Mouse (Mus musculus): ENCODE measurements around the gene Ubtd2. TPM values are rescaled to one million over a fixed set of nuclear protein-coding genes. Genes with fewer than 3 reads are reported as not detected.
A peak's percentile ranks its signal among the peaks of the same experiment; 100 is the strongest.

Gene Ubtd2
- total RNA-seq, 2 experiments from 2014 or later, result 15.3 to 15.5 TPM

GRCm38 (mm10) chr11:32519354-32519753 lies 64.2 kb downstream of the Ubtd2 start:
- no peak for DNase-seq

- no peak for DNase-seq
Observed at GRCm38 (mm10) chr11:32521246-32521645, 66.1 kb downstream of the Ubtd2 start.

- DNase-seq, result no peak
Observed at GRCm38 (mm10) chr11:32524122-32524920, 69.2 kb downstream of the Ubtd2 start.

- no peak for DNase-seq
Observed at GRCm38 (mm10) chr11:32527006-32527405, 71.8 kb downstream of the Ubtd2 start.

- DNase-seq, result no peak
Observed at GRCm38 (mm10) chr11:32530151-32530550, 75.0 kb downstream of the Ubtd2 start.

- no peak for DNase-seq
Observed at GRCm38 (mm10) chr11:32531871-32532764, 76.9 kb downstream of the Ubtd2 start, which contains the start of gene Efcab9. TSS of gene Efcab9 (minus strand) at chr11:32532081.

GRCm38 (mm10) chr11:32532765-32533481 lies 77.8 kb downstream of the Ubtd2 start, which contains the start of gene Stk10:
TSS of gene Stk10 (plus strand) at chr11:32533305.
- peak; percentile 96 to 97 for DNase-seq

GRCm38 (mm10) chr11:32533482-32534261 lies 78.5 kb downstream of the Ubtd2 start:
- peak in 1 of 2 experiments; percentile 66 for DNase-seq

GRCm38 (mm10) chr11:32534453-32535075 lies 79.4 kb downstream of the Ubtd2 start:
- DNase-seq, result no peak

GRCm38 (mm10) chr11:32535646-32536045 lies 80.5 kb downstream of the Ubtd2 start:
- DNase-seq, result no peak

GRCm38 (mm10) chr11:32536954-32537353 lies 81.8 kb downstream of the Ubtd2 start:
- no peak for DNase-seq

- peak in 1 of 2 experiments; percentile 52 for DNase-seq
Observed at GRCm38 (mm10) chr11:32538435-32538834, 83.3 kb downstream of the Ubtd2 start.

GRCm38 (mm10) chr11:32538846-32539245 lies 83.7 kb downstream of the Ubtd2 start:
- no peak for DNase-seq

- no peak for DNase-seq
Observed at GRCm38 (mm10) chr11:32539717-32540116, 84.5 kb downstream of the Ubtd2 start.

GRCm38 (mm10) chr11:32540463-32540862 lies 85.3 kb downstream of the Ubtd2 start:
- DNase-seq, result no peak

- DNase-seq, result peak in 1 of 2 experiments; percentile 53
Observed at GRCm38 (mm10) chr11:32542181-32542580, 87.0 kb downstream of the Ubtd2 start.

- peak in 1 of 2 experiments; percentile 51 for DNase-seq
Observed at GRCm38 (mm10) chr11:32542687-32543411, 87.7 kb downstream of the Ubtd2 start.

- DNase-seq, result no peak
Observed at GRCm38 (mm10) chr11:32544041-32544440, 88.9 kb downstream of the Ubtd2 start.

- no peak for DNase-seq
Observed at GRCm38 (mm10) chr11:32544497-32544896, 89.3 kb downstream of the Ubtd2 start.

- DNase-seq, result no peak
Observed at GRCm38 (mm10) chr11:32545605-32546004, 90.4 kb downstream of the Ubtd2 start.

Data from adrenal gland, postnatal 36 days (tissue).